In the genomic region with DNA sequence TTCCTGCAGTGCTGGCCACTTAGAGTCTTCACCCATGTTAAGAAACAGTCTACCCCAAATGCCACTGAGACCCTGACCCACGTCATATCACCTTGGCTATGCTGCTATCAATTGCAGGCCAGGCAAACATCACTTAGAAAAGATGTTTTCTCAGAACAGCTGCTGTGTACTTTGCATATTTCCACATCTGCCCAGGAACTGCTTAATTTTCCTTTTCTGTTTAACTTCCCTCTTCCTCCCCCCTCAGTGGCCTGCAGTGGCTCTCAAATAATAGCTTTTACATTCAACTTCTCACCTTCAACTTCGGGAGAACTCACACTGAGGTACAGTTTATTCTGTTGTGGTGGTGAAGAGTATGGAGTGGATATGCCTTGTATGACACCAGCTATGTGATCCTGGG, we compare ENCODE assay signal across 20 mouse cellular contexts.
A peak's percentile ranks its signal among the peaks of the same experiment; 100 is the strongest.
DNase-seq lines count a peak whose midpoint lies in the region; ATAC-seq lines count a peak whose summit lies in the region.
"Had no signal": no experiment of that assay in that cellular context is flagged by ENCODE, and none has a peak within 500 bp of the region (broad histone marks: within the 10 kb centered on the region; RNA-seq: fewer than 3 reads in every experiment).

No protein-coding gene starts in this region.

- ATAC-seq in neutrophil, adult 5-6 weeks (ENCODE audit: extremely low read depth, insufficient number of reproducible peaks, low FRiP score, poor library complexity, severe bottlenecking): 0 out of 2 replicates have a peak, but pooled peaks have one; percentile 36
- ATAC-seq: CD4-positive, CD25-positive, alpha-beta regulatory T cell, adult 4 months; forebrain, embryonic 13.5 days; forebrain, embryonic 15.5 days; forebrain, postnatal 0 days had no signal

- peak; percentile 30 to 32 for DNase-seq in spleen, postnatal 36 days (ENCODE audit: low spot score in 2 of 2)
- no peak for DNase-seq in spleen, postnatal 14 days (ENCODE audit: low spot score in 2 of 2)
- DNase-seq in heart, postnatal 10 days: no peak
- no peak for DNase-seq in embryo, embryonic 9.5 days (ENCODE audit: extremely low spot score)
- DNase-seq: adrenal gland, adult 2 months; adrenal gland, postnatal 10 days; adrenal gland, postnatal 25 days; B cell, adult 2 months; cerebellum, adult 11 months; cerebellum, adult 18-20 months; cerebellum, adult 8-10 months; cerebellum, adult 9-11 months; cerebellum, postnatal 14 days; cerebellum, postnatal 36 days; embryo, embryonic 11 days; forebrain, postnatal 0 days had no signal

- intact Hi-C loops in heart, postnatal 10 days (cut with DNase I): no loop called here

Comparison
In these comparisons a context has a peak if more than half of its experiments do, and no peak if none do; other contexts are left out.
1. DNase-seq: peak in spleen, postnatal 36 days (2 of 2); none in spleen, postnatal 14 days (0 of 2), heart, postnatal 10 days (0 of 2) and embryo, embryonic 9.5 days (single experiment).